Mouse (Mus musculus): Measurements from ENCODE around the gene Aebp1. TPM values are rescaled to one million over a fixed set of nuclear protein-coding genes. Genes with fewer than 3 reads are reported as not detected.

The Aebp1 gene
- 37.6 and 37.9 TPM in 2 replicates for polyA plus RNA-seq (2014; fragmentation: Nextera tagmentation; extraction: Ambion mirVana)

- ATAC-seq (replicated peaks; ENCODE audit: low FRiP score, low TSS enrichment, low read depth) (peak; percentile 67), DNase-seq (ENCODE audit: low spot score) (peak; percentile 72)
- WGBS = 2% methylated on average over 59 of the region's 59 CpGs
- Histone ChIP-seq H3K36me3 (ENCODE audit: control insufficient read depth, insufficient read depth, low read length) (0 out of 2 replicates have a peak, but pooled peaks cover 10% of the 10 kb centered on the region), H3K27ac (ENCODE audit: low read depth) (0 out of 2 replicates have a peak within 1 kb of the TSS, but pooled peaks have one; percentile 11), H3K4me3 (ENCODE audit: low read depth, low read length) (peak within 1 kb of the TSS; percentile 43), H3K9ac (ENCODE audit: low read length) (peak within 1 kb of the TSS; percentile 56), H3K27me3 (replicated peaks; ENCODE audit: control insufficient read depth, insufficient read depth, low read length) (no peaks in the 10 kb centered on the region; the same call in 1 of the 2 replicates), H3K4me2 (ENCODE audit: low read length) (peak within 1 kb of the TSS; percentile 74), H3K4me1 (replicated peaks; ENCODE audit: control insufficient read depth, insufficient read depth, low read length) (peaks cover 10% of the 10 kb centered on the region), H3K9me3 (ENCODE audit: control insufficient read depth, low read length) (no peaks in the 10 kb centered on the region; the same call in 1 of the 2 replicates)
Measured at GRCm38 (mm10) chr11:5861678-5862393, at the start of gene Aebp1. Gene Aebp1, plus strand, starts transcription at chr11:5861947.

- Histone ChIP-seq H3K4me1 (replicated peaks; ENCODE audit: control insufficient read depth, insufficient read depth, low read length) (no peaks in the 10 kb centered on the region), H3K4me3 (ENCODE audit: low read depth, low read length) (no peak overlapping the region), H3K9me3 (ENCODE audit: control insufficient read depth, low read length) (0 out of 2 replicates have a peak, but pooled peaks cover 3% of the 10 kb centered on the region), H3K27ac (ENCODE audit: low read depth) (no peak overlapping the region), H3K4me2 (ENCODE audit: low read length) (no peak overlapping the region), H3K9ac (ENCODE audit: low read length) (no peak overlapping the region), H3K27me3 (replicated peaks; ENCODE audit: control insufficient read depth, insufficient read depth, low read length) (no peaks in the 10 kb centered on the region), H3K36me3 (ENCODE audit: control insufficient read depth, insufficient read depth, low read length) (no peaks in the 10 kb centered on the region)
- 76% methylated on average over 10 of the region's 10 CpGs for WGBS
- DNase-seq (ENCODE audit: low spot score) (no peak), ATAC-seq (replicated peaks; ENCODE audit: low FRiP score, low TSS enrichment, low read depth) (no peak)
Measured at GRCm38 (mm10) chr11:5813381-5813780, 48.4 kb upstream of the Aebp1 start.

DNA sequence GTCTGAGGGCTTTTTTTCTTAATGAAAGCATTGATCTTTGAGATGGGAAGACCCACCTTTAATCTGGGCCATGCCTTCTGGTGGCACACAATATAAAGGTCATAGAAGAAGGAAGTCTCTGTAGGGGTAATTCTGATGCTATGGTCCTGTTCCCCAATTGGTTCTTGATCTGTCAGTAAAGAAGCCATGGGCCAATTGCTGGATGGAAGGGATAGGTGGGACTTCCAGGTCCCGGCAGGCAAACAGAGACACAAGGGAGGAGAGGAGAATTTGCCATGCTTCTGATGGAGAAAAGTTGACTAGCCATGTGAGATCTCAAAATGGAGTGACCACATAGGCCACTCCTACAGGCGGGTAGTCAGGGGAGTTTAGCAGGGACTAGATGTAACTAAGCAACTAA, 42.5 kb upstream of the Aebp1 start:
- Histone ChIP-seq H3K9me3 (ENCODE audit: control insufficient read depth, low read length) (no peaks in the 10 kb centered on the region), H3K4me2 (ENCODE audit: low read length) (no peak overlapping the region), H3K27ac (ENCODE audit: low read depth) (no peak overlapping the region), H3K4me3 (ENCODE audit: low read depth, low read length) (no peak overlapping the region), H3K4me1 (replicated peaks; ENCODE audit: control insufficient read depth, insufficient read depth, low read length) (no peaks in the 10 kb centered on the region), H3K36me3 (ENCODE audit: control insufficient read depth, insufficient read depth, low read length) (no peaks in the 10 kb centered on the region), H3K27me3 (replicated peaks; ENCODE audit: control insufficient read depth, insufficient read depth, low read length) (no peaks in the 10 kb centered on the region), H3K9ac (ENCODE audit: low read length) (no peak overlapping the region)
- 69% methylated on average over 2 of the region's 2 CpGs for WGBS
- DNase-seq (ENCODE audit: low spot score) (no peak), ATAC-seq (replicated peaks; ENCODE audit: low FRiP score, low TSS enrichment, low read depth) (no peak)

DNA sequence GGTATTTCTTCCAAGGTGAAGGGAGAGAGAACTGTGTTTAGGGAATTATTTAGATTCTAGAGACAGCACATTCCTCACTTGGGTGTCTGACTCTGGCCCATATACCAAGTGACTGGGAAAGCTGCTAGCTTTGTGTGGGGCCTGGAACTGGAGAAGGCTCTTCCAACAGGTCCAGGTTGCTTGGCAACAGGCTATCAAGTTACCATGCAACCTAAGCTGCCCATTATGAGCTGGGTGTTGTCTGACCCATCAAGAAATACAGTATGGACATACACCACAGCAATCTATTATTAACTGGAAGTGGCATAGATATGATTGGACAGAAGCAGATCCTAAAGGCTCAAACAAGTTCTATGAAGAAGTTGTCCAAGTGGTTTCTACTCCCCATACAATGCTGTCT, 36.3 kb upstream of the Aebp1 start:
- H3K4me2 ChIP-seq (ENCODE audit: low read length) = no peak overlapping the region
- no peak overlapping the region for H3K4me3 ChIP-seq (ENCODE audit: low read depth, low read length)
- ATAC-seq (replicated peaks; ENCODE audit: low FRiP score, low TSS enrichment, low read depth) = no peak
- no peaks in the 10 kb centered on the region for H3K9me3 ChIP-seq (ENCODE audit: control insufficient read depth, low read length)
- no peak overlapping the region for H3K9ac ChIP-seq (ENCODE audit: low read length)
- H3K4me1 ChIP-seq (replicated peaks; ENCODE audit: control insufficient read depth, insufficient read depth, low read length) = no peaks in the 10 kb centered on the region
- H3K36me3 ChIP-seq (ENCODE audit: control insufficient read depth, insufficient read depth, low read length) = peaks cover 14% of the 10 kb centered on the region
- H3K27me3 ChIP-seq (replicated peaks; ENCODE audit: control insufficient read depth, insufficient read depth, low read length) = no peaks in the 10 kb centered on the region
- H3K27ac ChIP-seq (ENCODE audit: low read depth) = no peak overlapping the region
- no peak for DNase-seq (ENCODE audit: low spot score)

GRCm38 (mm10) chr11:5827931-5828330, 33.8 kb upstream of the Aebp1 start:
- Histone ChIP-seq H3K9me3 (ENCODE audit: control insufficient read depth, low read length) (no peaks in the 10 kb centered on the region), H3K4me1 (replicated peaks; ENCODE audit: control insufficient read depth, insufficient read depth, low read length) (no peaks in the 10 kb centered on the region), H3K4me3 (ENCODE audit: low read depth, low read length) (no peak overlapping the region), H3K4me2 (ENCODE audit: low read length) (no peak overlapping the region), H3K36me3 (ENCODE audit: control insufficient read depth, insufficient read depth, low read length) (peaks cover 36% of the 10 kb centered on the region), H3K27ac (ENCODE audit: low read depth) (no peak overlapping the region), H3K27me3 (replicated peaks; ENCODE audit: control insufficient read depth, insufficient read depth, low read length) (no peaks in the 10 kb centered on the region), H3K9ac (ENCODE audit: low read length) (no peak overlapping the region)
- 84% methylated on average over 5 of the region's 5 CpGs for WGBS
- DNase-seq (ENCODE audit: low spot score) (no peak), ATAC-seq (replicated peaks; ENCODE audit: low FRiP score, low TSS enrichment, low read depth) (no peak)

DNA sequence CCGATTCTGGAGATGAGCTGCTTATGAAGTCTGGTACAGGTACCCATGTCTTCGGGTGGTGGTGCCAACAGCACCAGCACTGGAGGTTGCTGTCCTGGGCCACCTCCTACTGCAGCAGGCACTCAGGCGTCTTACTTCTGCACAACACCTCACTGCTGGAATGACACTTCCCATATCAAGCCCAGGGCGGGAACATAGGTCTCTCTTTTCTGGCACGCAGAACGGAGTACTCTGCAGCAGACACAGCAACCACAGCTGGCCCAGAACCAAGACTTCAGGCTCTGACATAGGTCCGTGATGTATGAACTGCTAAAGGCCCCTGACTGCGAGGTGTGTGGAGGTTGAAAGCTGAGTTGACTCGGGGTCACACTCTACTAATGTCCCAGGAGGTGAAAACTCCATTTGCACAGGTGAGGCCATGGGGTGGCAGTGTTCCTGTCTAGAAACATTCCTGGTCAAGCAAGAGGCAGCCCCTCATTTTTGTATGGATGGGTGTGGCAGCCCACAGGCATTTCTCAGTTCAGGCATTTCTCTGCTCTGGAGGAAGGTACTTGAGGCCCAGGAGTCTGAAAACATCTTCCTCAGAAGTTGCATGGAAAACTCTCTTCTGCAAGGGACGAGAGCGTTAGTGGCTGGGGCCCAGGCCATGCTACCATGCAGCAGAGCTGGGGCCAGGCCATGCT, 33.1 kb upstream of the Aebp1 start:
- Histone ChIP-seq H3K9me3 (ENCODE audit: control insufficient read depth, low read length) (no peaks in the 10 kb centered on the region), H3K4me1 (replicated peaks; ENCODE audit: control insufficient read depth, insufficient read depth, low read length) (no peaks in the 10 kb centered on the region), H3K9ac (ENCODE audit: low read length) (no peak overlapping the region), H3K27ac (ENCODE audit: low read depth) (no peak overlapping the region), H3K4me3 (ENCODE audit: low read depth, low read length) (no peak overlapping the region), H3K36me3 (ENCODE audit: control insufficient read depth, insufficient read depth, low read length) (peaks cover 42% of the 10 kb centered on the region), H3K4me2 (ENCODE audit: low read length) (no peak overlapping the region), H3K27me3 (replicated peaks; ENCODE audit: control insufficient read depth, insufficient read depth, low read length) (no peaks in the 10 kb centered on the region)
- 89% methylated on average over 11 of the region's 11 CpGs for WGBS
- DNase-seq (ENCODE audit: low spot score) (no peak), ATAC-seq (replicated peaks; ENCODE audit: low FRiP score, low TSS enrichment, low read depth) (no peak)

GRCm38 (mm10) chr11:5829327-5829726, 32.4 kb upstream of the Aebp1 start:
- Histone ChIP-seq H3K4me2 (ENCODE audit: low read length) (no peak overlapping the region), H3K4me3 (ENCODE audit: low read depth, low read length) (no peak overlapping the region), H3K27ac (ENCODE audit: low read depth) (no peak overlapping the region), H3K4me1 (replicated peaks; ENCODE audit: control insufficient read depth, insufficient read depth, low read length) (no peaks in the 10 kb centered on the region), H3K36me3 (ENCODE audit: control insufficient read depth, insufficient read depth, low read length) (peaks cover 47% of the 10 kb centered on the region), H3K9me3 (ENCODE audit: control insufficient read depth, low read length) (no peaks in the 10 kb centered on the region), H3K9ac (ENCODE audit: low read length) (no peak overlapping the region), H3K27me3 (replicated peaks; ENCODE audit: control insufficient read depth, insufficient read depth, low read length) (no peaks in the 10 kb centered on the region)
- ATAC-seq (replicated peaks; ENCODE audit: low FRiP score, low TSS enrichment, low read depth) (no peak), DNase-seq (ENCODE audit: low spot score) (no peak)
- WGBS = 91% methylated on average over 12 of the region's 12 CpGs

DNA sequence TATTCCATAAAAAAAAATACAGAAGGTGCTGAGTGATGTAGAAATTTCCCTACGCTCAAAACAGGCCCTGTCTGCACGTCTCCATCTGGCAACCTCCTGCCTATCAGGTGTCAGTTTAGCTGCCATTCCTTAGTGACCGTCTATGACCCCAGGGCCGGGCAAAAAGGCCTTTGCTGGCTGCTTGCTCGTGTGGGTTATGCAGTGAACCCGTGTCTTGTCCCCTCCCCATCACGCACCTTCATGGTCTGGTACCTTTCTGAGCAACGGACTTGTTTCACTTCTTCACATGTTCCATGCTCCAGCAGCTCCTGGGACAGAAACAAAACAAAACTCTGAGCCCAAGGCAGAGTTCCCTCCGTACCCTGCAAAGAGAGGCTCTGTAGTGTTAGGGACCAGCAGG, 27.2 kb upstream of the Aebp1 start:
- Histone ChIP-seq H3K4me3 (ENCODE audit: low read depth, low read length) (no peak overlapping the region), H3K36me3 (ENCODE audit: control insufficient read depth, insufficient read depth, low read length) (peaks cover 40% of the 10 kb centered on the region), H3K27me3 (replicated peaks; ENCODE audit: control insufficient read depth, insufficient read depth, low read length) (no peaks in the 10 kb centered on the region), H3K9me3 (ENCODE audit: control insufficient read depth, low read length) (no peaks in the 10 kb centered on the region), H3K4me2 (ENCODE audit: low read length) (no peak overlapping the region), H3K9ac (ENCODE audit: low read length) (no peak overlapping the region), H3K27ac (ENCODE audit: low read depth) (no peak overlapping the region), H3K4me1 (replicated peaks; ENCODE audit: control insufficient read depth, insufficient read depth, low read length) (no peaks in the 10 kb centered on the region)
- ATAC-seq (replicated peaks; ENCODE audit: low FRiP score, low TSS enrichment, low read depth) = no peak
- 87% methylated on average over 9 of the region's 9 CpGs for WGBS
- DNase-seq (ENCODE audit: low spot score) = no peak

Data from intestine, embryonic 14.5 days (tissue).